Mouse (Mus musculus): ENCODE measurements around the gene Gm28035. TPM values are rescaled to one million over a fixed set of nuclear protein-coding genes. Genes with fewer than 3 reads are reported as not detected.

Gm28035 gene
- polyA plus RNA-seq, 1 experiment from 2014 or later: 0.18 TPM

- WGBS: 70% methylated on average over 4 of the region's 4 CpGs
- H3K4me1 ChIP-seq (replicated peaks; ENCODE audit: control insufficient read depth, insufficient read depth, low read length): peaks cover 13% of the 10 kb centered on the region
- H3K9ac ChIP-seq (ENCODE audit: low read length): no peak overlapping the region
- no peaks in the 10 kb centered on the region for H3K27me3 ChIP-seq (ENCODE audit: control insufficient read depth, insufficient read depth, low read depth, low read length)
- H3K9me3 ChIP-seq (ENCODE audit: control insufficient read depth, low read length): no peaks in the 10 kb centered on the region
- no peak overlapping the region for H3K4me3 ChIP-seq (ENCODE audit: low read length)
- no peak overlapping the region for H3K27ac ChIP-seq (ENCODE audit: low read length)
- H3K4me2 ChIP-seq (ENCODE audit: low read depth, low read length): no peak overlapping the region
- no peaks in the 10 kb centered on the region for H3K36me3 ChIP-seq (ENCODE audit: control insufficient read depth, insufficient read depth, low read length)
- ATAC-seq (ENCODE audit: low read depth): no peak
Observed at GRCm38 (mm10) chr2:30207401-30207800, 33.0 kb upstream of the Gm28035 start.

GRCm38 (mm10) chr2:30207886-30208285 lies 32.5 kb upstream of the Gm28035 start:
- Histone ChIP-seq H3K9ac (ENCODE audit: low read length) (no peak overlapping the region), H3K27ac (ENCODE audit: low read length) (no peak overlapping the region), H3K9me3 (ENCODE audit: control insufficient read depth, low read length) (no peaks in the 10 kb centered on the region), H3K4me3 (ENCODE audit: low read length) (no peak overlapping the region), H3K4me2 (ENCODE audit: low read depth, low read length) (no peak overlapping the region), H3K36me3 (ENCODE audit: control insufficient read depth, insufficient read depth, low read length) (no peaks in the 10 kb centered on the region), H3K27me3 (ENCODE audit: control insufficient read depth, insufficient read depth, low read depth, low read length) (no peaks in the 10 kb centered on the region), H3K4me1 (replicated peaks; ENCODE audit: control insufficient read depth, insufficient read depth, low read length) (peaks cover 13% of the 10 kb centered on the region)
- WGBS: 70% methylated on average over 5 of the region's 5 CpGs
- ATAC-seq (ENCODE audit: low read depth): no peak

- Histone ChIP-seq H3K9ac (ENCODE audit: low read length) (no peak overlapping the region), H3K9me3 (ENCODE audit: control insufficient read depth, low read length) (no peaks in the 10 kb centered on the region), H3K4me3 (ENCODE audit: low read length) (no peak overlapping the region), H3K27ac (ENCODE audit: low read length) (no peak overlapping the region), H3K4me2 (ENCODE audit: low read depth, low read length) (no peak overlapping the region), H3K27me3 (ENCODE audit: control insufficient read depth, insufficient read depth, low read depth, low read length) (no peaks in the 10 kb centered on the region), H3K36me3 (ENCODE audit: control insufficient read depth, insufficient read depth, low read length) (no peaks in the 10 kb centered on the region), H3K4me1 (replicated peaks; ENCODE audit: control insufficient read depth, insufficient read depth, low read length) (peaks cover under 1% of the 10 kb centered on the region)
- ATAC-seq (ENCODE audit: low read depth): no peak
- WGBS: 58% methylated on average over 6 of the region's 6 CpGs
Observed at GRCm38 (mm10) chr2:30211408-30212168, 28.8 kb upstream of the Gm28035 start.

- 76% methylated on average over 4 of the region's 4 CpGs for WGBS
- Histone ChIP-seq H3K27me3 (ENCODE audit: control insufficient read depth, insufficient read depth, low read depth, low read length) (no peaks in the 10 kb centered on the region), H3K4me2 (ENCODE audit: low read depth, low read length) (no peak overlapping the region), H3K4me1 (replicated peaks; ENCODE audit: control insufficient read depth, insufficient read depth, low read length) (no peaks in the 10 kb centered on the region), H3K27ac (ENCODE audit: low read length) (no peak overlapping the region), H3K9ac (ENCODE audit: low read length) (no peak overlapping the region), H3K4me3 (ENCODE audit: low read length) (no peak overlapping the region), H3K9me3 (ENCODE audit: control insufficient read depth, low read length) (no peaks in the 10 kb centered on the region), H3K36me3 (ENCODE audit: control insufficient read depth, insufficient read depth, low read length) (no peaks in the 10 kb centered on the region)
- no peak for ATAC-seq (ENCODE audit: low read depth)
Observed at GRCm38 (mm10) chr2:30212169-30212545, 28.2 kb upstream of the Gm28035 start.

GRCm38 (mm10) chr2:30212951-30213350 lies 27.4 kb upstream of the Gm28035 start:
- H3K27ac ChIP-seq (ENCODE audit: low read length): 0 out of 2 replicates have a peak overlapping the region, but pooled peaks have one; percentile 24
- WGBS: 58% methylated on average over 1 of the region's 1 CpGs
- peak; percentile 67 for ATAC-seq (ENCODE audit: low read depth)

GRCm38 (mm10) chr2:30214745-30215144 lies 25.6 kb upstream of the Gm28035 start:
- H3K36me3 ChIP-seq (ENCODE audit: control insufficient read depth, insufficient read depth, low read length): no peaks in the 10 kb centered on the region
- no peak overlapping the region for H3K4me2 ChIP-seq (ENCODE audit: low read depth, low read length)
- H3K4me1 ChIP-seq (replicated peaks; ENCODE audit: control insufficient read depth, insufficient read depth, low read length): no peaks in the 10 kb centered on the region
- no peak overlapping the region for H3K9ac ChIP-seq (ENCODE audit: low read length)
- H3K4me3 ChIP-seq (ENCODE audit: low read length): no peak overlapping the region
- ATAC-seq (ENCODE audit: low read depth): no peak
- WGBS: 81% methylated on average over 3 of the region's 3 CpGs
- H3K9me3 ChIP-seq (ENCODE audit: control insufficient read depth, low read length): no peaks in the 10 kb centered on the region
- H3K27ac ChIP-seq (ENCODE audit: low read length): no peak overlapping the region
- no peaks in the 10 kb centered on the region for H3K27me3 ChIP-seq (ENCODE audit: control insufficient read depth, insufficient read depth, low read depth, low read length)

More at GRCm38 (mm10) chr2:30212951-30213350, 27.4 kb upstream of the Gm28035 start:
- H3K36me3 ChIP-seq (ENCODE audit: control insufficient read depth, insufficient read depth, low read length): no peaks in the 10 kb centered on the region
- H3K4me1 ChIP-seq (replicated peaks; ENCODE audit: control insufficient read depth, insufficient read depth, low read length): no peaks in the 10 kb centered on the region
- no peaks in the 10 kb centered on the region for H3K27me3 ChIP-seq (ENCODE audit: control insufficient read depth, insufficient read depth, low read depth, low read length)
- H3K4me2 ChIP-seq (ENCODE audit: low read depth, low read length): no peak overlapping the region
- H3K9ac ChIP-seq (ENCODE audit: low read length): no peak overlapping the region
- no peaks in the 10 kb centered on the region for H3K9me3 ChIP-seq (ENCODE audit: control insufficient read depth, low read length)
- no peak overlapping the region for H3K4me3 ChIP-seq (ENCODE audit: low read length)

- Histone ChIP-seq H3K9ac (ENCODE audit: low read length) (no peak overlapping the region), H3K27me3 (ENCODE audit: control insufficient read depth, insufficient read depth, low read depth, low read length) (no peaks in the 10 kb centered on the region), H3K4me2 (ENCODE audit: low read depth, low read length) (no peak overlapping the region), H3K27ac (ENCODE audit: low read length) (0 out of 2 replicates have a peak overlapping the region, but pooled peaks have one; percentile 6), H3K36me3 (ENCODE audit: control insufficient read depth, insufficient read depth, low read length) (no peaks in the 10 kb centered on the region), H3K4me3 (ENCODE audit: low read length) (no peak overlapping the region), H3K4me1 (replicated peaks; ENCODE audit: control insufficient read depth, insufficient read depth, low read length) (no peaks in the 10 kb centered on the region), H3K9me3 (ENCODE audit: control insufficient read depth, low read length) (no peaks in the 10 kb centered on the region)
- no peak for ATAC-seq (ENCODE audit: low read depth)
- WGBS: 51% methylated on average over 6 of the region's 6 CpGs
Observed at GRCm38 (mm10) chr2:30215493-30215892, 24.9 kb upstream of the Gm28035 start.

GRCm38 (mm10) chr2:30216293-30216692 lies 24.1 kb upstream of the Gm28035 start:
- WGBS: 93% methylated on average over 5 of the region's 5 CpGs
- Histone ChIP-seq H3K27ac (ENCODE audit: low read length) (no peak overlapping the region), H3K36me3 (ENCODE audit: control insufficient read depth, insufficient read depth, low read length) (no peaks in the 10 kb centered on the region), H3K4me2 (ENCODE audit: low read depth, low read length) (no peak overlapping the region), H3K9ac (ENCODE audit: low read length) (no peak overlapping the region), H3K4me3 (ENCODE audit: low read length) (no peak overlapping the region), H3K4me1 (replicated peaks; ENCODE audit: control insufficient read depth, insufficient read depth, low read length) (no peaks in the 10 kb centered on the region), H3K9me3 (ENCODE audit: control insufficient read depth, low read length) (no peaks in the 10 kb centered on the region), H3K27me3 (ENCODE audit: control insufficient read depth, insufficient read depth, low read depth, low read length) (no peaks in the 10 kb centered on the region)
- ATAC-seq (ENCODE audit: low read depth): no peak

GRCm38 (mm10) chr2:30235593-30235992 lies 4.8 kb upstream of the Gm28035 start:
- Histone ChIP-seq H3K9me3 (ENCODE audit: control insufficient read depth, low read length) (no peaks in the 10 kb centered on the region; the same call in 1 of the 2 replicates), H3K4me1 (replicated peaks; ENCODE audit: control insufficient read depth, insufficient read depth, low read length) (peaks cover 21% of the 10 kb centered on the region), H3K36me3 (ENCODE audit: control insufficient read depth, insufficient read depth, low read length) (0 out of 2 replicates have a peak, but pooled peaks cover 3% of the 10 kb centered on the region), H3K4me2 (ENCODE audit: low read depth, low read length) (no peak overlapping the region), H3K27me3 (ENCODE audit: control insufficient read depth, insufficient read depth, low read depth, low read length) (no peaks in the 10 kb centered on the region), H3K9ac (ENCODE audit: low read length) (no peak overlapping the region), H3K4me3 (ENCODE audit: low read length) (no peak overlapping the region), H3K27ac (ENCODE audit: low read length) (no peak overlapping the region)
- no peak for ATAC-seq (ENCODE audit: low read depth)
- WGBS: 78% methylated on average over 5 of the region's 5 CpGs
